ENCODE assay signal across 11 mouse cellular contexts in the genomic region with DNA sequence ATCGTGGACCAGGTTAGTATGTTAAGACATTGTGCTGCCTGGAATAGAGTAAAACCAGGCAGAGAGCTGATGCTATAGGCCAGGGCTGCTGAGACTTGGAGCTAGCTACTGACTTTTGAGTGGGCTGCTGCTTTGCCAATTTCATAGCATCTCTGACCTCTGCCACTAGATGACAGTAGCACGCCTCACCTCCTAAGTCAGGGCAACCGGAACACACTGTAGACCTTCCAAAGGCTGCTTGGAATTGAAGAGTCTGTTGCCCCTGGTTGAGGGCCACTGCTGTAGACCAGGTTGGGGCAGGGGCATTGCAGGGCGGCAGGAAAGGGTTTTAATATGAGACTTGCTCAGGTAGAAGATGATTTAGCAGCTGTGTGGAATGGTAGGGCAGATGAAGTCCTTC. TPM values are rescaled to one million over a fixed set of nuclear protein-coding genes. Genes with fewer than 3 reads are reported as not detected.
DNase-seq lines count a peak whose midpoint lies in the region; ATAC-seq and TF ChIP-seq lines count a peak whose summit lies in the region.
"Had no signal": no experiment of that assay in that cellular context is flagged by ENCODE, and none has a peak within 500 bp of the region (broad histone marks: within the 10 kb centered on the region; RNA-seq: fewer than 3 reads in every experiment).

No protein-coding gene starts in this region.

- peaks cover 77% of the 10 kb centered on the region for H3K36me3 ChIP-seq in heart, embryonic 13.5 days
- H3K36me3 ChIP-seq in hindbrain, postnatal 0 days (ENCODE audit: insufficient read depth, low read length), result peaks cover 24% of the 10 kb centered on the region

- TF ChIP-seq CTCF in hindbrain, postnatal 0 days (IDR thresholded peaks at IDR 0.05; ENCODE audit: low read depth), result peak; percentile 82

- no peaks in the 10 kb centered on the region for H3K27me3 ChIP-seq in heart, embryonic 13.5 days (replicated peaks)
- no peaks in the 10 kb centered on the region for H3K27me3 ChIP-seq in hindbrain, postnatal 0 days (ENCODE audit: insufficient read depth, low read length)
- H3K27me3 ChIP-seq: liver, embryonic 13.5 days had no signal

- ATAC-seq in heart, embryonic 13.5 days (ENCODE audit: extremely low read depth, insufficient number of reproducible peaks, low FRiP score, low TSS enrichment), result no peak
- ATAC-seq in hindbrain, postnatal 0 days, result peak; percentile 24; the same call in 1 of the 2 replicates

- no peak for DNase-seq in heart, adult 9 months (ENCODE audit: low spot score in 2 of 2)
- DNase-seq in 3T3-L1 (ENCODE audit: low read depth, low spot score) (peak; percentile 38), MN1 (ENCODE audit: low spot score) (peak; percentile 62)
- DNase-seq in hindbrain, postnatal 0 days (ENCODE audit: low spot score), result peak; percentile 59
- DNase-seq in urinary bladder, adult 18-20 months (ENCODE audit: low spot score in 2 of 2), result no peak
- DNase-seq in cerebellum, adult 11 months, result no peak
- DNase-seq in cerebellum, adult 9-10 months, result no peak
- DNase-seq: adrenal gland, postnatal 10 days; liver, embryonic 13.5 days; right cerebral cortex, postnatal 4 days had no signal

- H3K9me3 ChIP-seq in heart, embryonic 13.5 days, result no peaks in the 10 kb centered on the region
- H3K9me3 ChIP-seq in hindbrain, postnatal 0 days (ENCODE audit: low read length), result no peaks in the 10 kb centered on the region
- H3K9me3 ChIP-seq: liver, embryonic 13.5 days had no signal

- 0 out of 2 replicates have a peak overlapping the region, but pooled peaks have one; percentile 40 for H3K9ac ChIP-seq in heart, embryonic 13.5 days
- no peak overlapping the region for H3K9ac ChIP-seq in hindbrain, postnatal 0 days (replicated peaks; ENCODE audit: low read length)
- H3K9ac ChIP-seq: liver, embryonic 13.5 days had no signal

- WGBS in heart, embryonic 13.5 days, result 64% methylated on average over 4 of the region's 4 CpGs
- 78% methylated on average over 4 of the region's 4 CpGs for WGBS in hindbrain, postnatal 0 days

- H3K4me2 ChIP-seq in heart, embryonic 13.5 days, result no peak overlapping the region
- H3K4me2 ChIP-seq in hindbrain, postnatal 0 days (ENCODE audit: low read depth, low read length), result no peak overlapping the region
- H3K4me2 ChIP-seq: liver, embryonic 13.5 days had no signal

- H3K27ac ChIP-seq in heart, embryonic 13.5 days (replicated peaks), result no peak overlapping the region
- no peak overlapping the region for H3K27ac ChIP-seq in hindbrain, postnatal 0 days
- H3K27ac ChIP-seq: liver, embryonic 13.5 days had no signal

- peaks cover 15% of the 10 kb centered on the region for H3K4me1 ChIP-seq in heart, embryonic 13.5 days
- H3K4me1 ChIP-seq in hindbrain, postnatal 0 days (ENCODE audit: insufficient read depth, low read length), result no peaks in the 10 kb centered on the region
- H3K4me1 ChIP-seq: liver, embryonic 13.5 days had no signal

- H3K4me3 ChIP-seq in heart, embryonic 13.5 days, result no peak overlapping the region
- no peak overlapping the region for H3K4me3 ChIP-seq in hindbrain, postnatal 0 days (ENCODE audit: low read length)
- H3K4me3 ChIP-seq: liver, embryonic 13.5 days had no signal

RNA-seq across cellular contexts. Expression of gene Prep, which starts 47.5 kb away (rescaled TPM):
- polyA plus RNA-seq in heart, embryonic 13.5 days (2015; fragmentation: Nextera tagmentation; extraction: Ambion mirVana), result 27.8 and 29.6 TPM in 2 replicates
- 22.0 and 23.5 TPM in 2 replicates for total RNA-seq in hindbrain, postnatal 0 days (2014; rRNA removed)
- 19.0 and 21.3 TPM in 2 replicates for polyA plus RNA-seq in hindbrain, postnatal 0 days (2015; fragmentation: Nextera tagmentation; extraction: Ambion mirVana)

Comparison
In these comparisons a context has a peak if more than half of its experiments do, and no peak if none do; other contexts are left out.
1. DNase-seq: peak in 3T3-L1 (single experiment), MN1 (single experiment) and hindbrain, postnatal 0 days (single experiment); none in heart, adult 9 months (0 of 2), urinary bladder, adult 18-20 months (0 of 2), cerebellum, adult 11 months (single experiment) and cerebellum, adult 9-10 months (single experiment).